Mouse (Mus musculus) lung, embryonic 14.5 days (tissue): Measurements from ENCODE around the gene Miga1. TPM values are rescaled to one million over a fixed set of nuclear protein-coding genes. Genes with fewer than 3 reads are reported as not detected.

Experiments
- ATAC-seq: fragments of 200-750 bp; cut with Nextera tagmentation; 2 replicates; pipeline ENCODE4 v1.8.0; 2017; ENCODE audit warnings: mild to moderate bottlenecking, moderate TSS enrichment, moderate library complexity; ENCODE audit not compliant: insufficient read depth
- DNase-seq: peaks from one replicate; pipeline ENCODE4 v3.0.0-alpha.2; 2015
- H3K27ac ChIP-seq: fragments of 300-500 bp; sonication (generic); 2 replicates; pipeline ENCODE4 v1.5.1; 2014; ENCODE audit warnings: low read depth, mild to moderate bottlenecking, moderate library complexity
- H3K27me3 ChIP-seq: fragments of 300-500 bp; sonication (generic); 2 replicates; pipeline ENCODE4 v1.6.1; 2014; ENCODE audit warnings: low read length, control low read depth; ENCODE audit not compliant: insufficient read depth
- H3K36me3 ChIP-seq: fragments of 300-500 bp; sonication (generic); 2 replicates; pipeline ENCODE4 v1.6.1; 2014; ENCODE audit warnings: control low read depth; ENCODE audit not compliant: insufficient read depth
- H3K4me1 ChIP-seq: fragments of 300-500 bp; sonication (generic); 2 replicates; pipeline ENCODE4 v1.6.1; 2014; ENCODE audit warnings: antibody characterized with exemption, control low read depth; ENCODE audit not compliant: insufficient read depth
- H3K4me2 ChIP-seq: fragments of 300-500 bp; sonication (generic); 2 replicates; pipeline ENCODE4 v1.6.1; 2014; ENCODE audit warnings: mild to moderate bottlenecking
- H3K4me3 ChIP-seq: fragments of 300-500 bp; sonication (generic); 2 replicates; pipeline ENCODE4 v1.5.1; 2014; ENCODE audit warnings: low read depth, low read length
- H3K9ac ChIP-seq: fragments of 300-500 bp; sonication (generic); 2 replicates; pipeline ENCODE4 v1.6.1; 2014
- H3K9me3 ChIP-seq: fragments of 300-500 bp; sonication (generic); 2 replicates; pipeline ENCODE4 v1.6.1; 2016; ENCODE audit warnings: low read depth, low read length, control low read depth
- CTCF ChIP-seq: IDR thresholded peaks from 2 replicates; pipeline ENCODE4 v1.5.1; 2016; ENCODE audit warnings: antibody characterized with exemption, low read depth
- WGBS: fragments of 180-500 bp; shearing (Covaris S2); extraction: QIAGEN DNeasy Blood & Tissue Kit; methylation state at CpG from one replicate; pipeline ENCODE4 v1.1.7; 2014; 5-methylcytosine and 5-hydroxymethylcytosine counted together
- polyA plus RNA-seq: library from polyadenylated mRNA; unstranded; fragments of >200 nt; fragmentation: Nextera tagmentation; extraction: Ambion mirVana; gene quantifications from 2 replicates; pipeline ENCODE4 v1.2.1, GENCODE M21; 2014

Gene Miga1
- polyA plus RNA-seq, 1 experiment from 2014 or later, result 20.3 TPM

DNA sequence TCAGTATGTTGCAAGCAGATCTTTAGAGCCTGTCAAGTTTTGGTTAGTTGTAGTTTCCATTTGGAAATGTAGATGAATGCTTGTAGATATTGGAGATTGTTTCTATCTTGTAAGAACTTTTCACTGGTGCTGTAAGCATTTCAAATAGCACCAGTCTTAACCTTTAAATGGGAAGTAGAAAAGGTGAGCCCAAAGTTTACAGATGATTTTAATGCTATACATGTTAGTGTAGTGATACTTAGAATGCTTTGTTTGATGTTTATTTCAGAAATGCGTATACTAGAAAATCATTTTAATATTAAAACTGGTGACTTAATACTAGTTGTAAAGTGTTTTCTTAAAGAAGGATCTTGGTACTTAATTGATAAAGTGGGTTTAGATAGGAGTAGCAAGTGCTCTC, 104.4 kb downstream of the Miga1 start:
- WGBS, result 89% methylated on average over 1 of the region's 1 CpGs
- no peak overlapping the region for H3K4me2 ChIP-seq
- H3K4me3 ChIP-seq, result no peak overlapping the region
- no peak overlapping the region for H3K27ac ChIP-seq
- H3K9me3 ChIP-seq, result no peaks in the 10 kb centered on the region
- H3K27me3 ChIP-seq, result no peaks in the 10 kb centered on the region
- no peaks in the 10 kb centered on the region for H3K4me1 ChIP-seq
- no peak overlapping the region for H3K9ac ChIP-seq
- DNase-seq (no peak), ATAC-seq (no peak)
- no peak for TF ChIP-seq CTCF
- H3K36me3 ChIP-seq, result peaks cover 70% of the 10 kb centered on the region

DNA sequence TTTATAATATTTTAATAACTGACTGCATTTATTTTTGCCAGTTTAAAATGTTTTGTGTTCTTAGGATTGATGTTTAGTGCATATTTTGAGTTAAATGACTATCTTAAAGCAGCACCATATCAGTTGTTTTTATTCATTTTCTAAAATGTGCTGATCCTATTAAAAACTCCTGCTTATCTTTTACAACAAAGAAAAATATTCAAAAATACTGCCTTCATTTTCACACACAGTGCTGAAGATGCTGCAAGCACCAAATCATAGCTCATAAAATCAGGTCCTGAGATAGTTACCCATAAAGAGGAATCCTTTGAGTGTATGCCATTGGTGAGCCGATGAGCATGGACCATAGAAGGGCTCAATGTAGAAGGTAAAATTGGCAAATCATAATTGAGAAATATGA, 105.0 kb downstream of the Miga1 start:
- Histone ChIP-seq H3K9me3 (no peaks in the 10 kb centered on the region), H3K4me3 (no peak overlapping the region), H3K27ac (no peak overlapping the region), H3K4me1 (no peaks in the 10 kb centered on the region), H3K36me3 (peaks cover 76% of the 10 kb centered on the region), H3K9ac (no peak overlapping the region), H3K27me3 (no peaks in the 10 kb centered on the region), H3K4me2 (no peak overlapping the region)
- DNase-seq (no peak), ATAC-seq (no peak)
- TF ChIP-seq CTCF, result no peak
- 81% methylated on average over 1 of the region's 1 CpGs for WGBS

DNA sequence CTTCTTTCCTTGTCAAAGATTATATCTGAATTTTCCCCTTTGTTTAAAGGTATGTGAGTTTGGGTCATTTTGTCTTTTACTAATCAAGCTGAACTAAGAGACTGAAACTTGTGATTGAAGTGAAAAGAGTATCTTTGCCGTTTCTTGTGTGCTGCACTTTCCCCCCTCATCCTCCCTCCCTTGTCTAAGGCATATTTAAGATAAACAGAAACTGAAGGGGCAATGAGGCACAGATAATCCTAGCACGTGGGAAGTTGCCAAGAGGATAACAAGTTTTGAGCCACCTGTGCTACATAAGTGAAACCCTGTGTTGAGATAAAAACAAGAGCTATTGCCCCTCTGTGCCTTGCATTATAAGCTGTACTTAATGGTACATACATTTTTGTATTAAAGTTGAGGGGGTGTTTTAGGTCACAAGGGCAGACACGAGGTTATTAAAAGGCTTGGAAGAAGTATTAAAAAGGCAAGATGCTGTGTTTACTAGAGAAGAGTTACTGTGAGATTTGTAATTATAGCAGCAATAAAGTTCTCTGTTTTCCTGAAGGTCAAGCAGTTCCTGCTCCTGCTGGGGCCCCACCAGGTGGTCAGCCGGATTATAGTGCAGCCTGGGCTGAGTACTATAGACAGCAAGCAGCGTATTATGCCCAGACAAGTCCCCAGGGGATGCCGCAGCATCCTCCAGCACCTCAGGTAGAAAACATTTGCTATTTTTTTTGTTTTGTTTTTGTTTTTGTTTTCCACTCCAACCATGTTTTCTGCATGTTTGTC, 108.7 kb downstream of the Miga1 start:
- WGBS, result 52% methylated on average over 6 of the region's 6 CpGs
- no peak overlapping the region for H3K27ac ChIP-seq
- TF ChIP-seq CTCF, result no peak

DNA sequence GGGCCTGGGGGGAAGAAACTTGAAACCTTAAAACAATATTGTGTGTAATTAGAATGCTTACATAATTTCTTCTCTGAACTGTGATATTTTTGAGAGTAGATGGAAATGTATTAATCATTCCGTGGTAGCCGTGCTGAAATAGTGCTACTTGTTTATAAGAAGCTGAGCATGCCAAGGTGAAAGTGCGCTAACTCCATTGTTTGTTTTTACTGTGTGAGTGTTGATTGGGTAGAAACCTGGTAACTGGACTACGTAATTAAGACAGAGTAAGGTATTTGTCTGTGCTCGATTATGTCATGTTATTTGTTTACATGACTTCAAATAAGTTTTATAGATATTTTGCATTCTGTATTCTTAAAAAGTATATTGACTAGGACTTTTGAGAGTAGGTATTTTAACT, 110.9 kb downstream of the Miga1 start:
- Histone ChIP-seq H3K36me3 (peaks cover 93% of the 10 kb centered on the region), H3K4me1 (no peaks in the 10 kb centered on the region), H3K27ac (no peak overlapping the region), H3K4me3 (no peak overlapping the region), H3K9me3 (no peaks in the 10 kb centered on the region), H3K9ac (no peak overlapping the region), H3K4me2 (no peak overlapping the region), H3K27me3 (no peaks in the 10 kb centered on the region)
- ATAC-seq (no peak), DNase-seq (no peak)
- TF ChIP-seq CTCF, result no peak
- 64% methylated on average over 5 of the region's 5 CpGs for WGBS

More for the DNA sequence above, 108.7 kb downstream of the Miga1 start:
- H3K36me3 ChIP-seq, result peaks cover 87% of the 10 kb centered on the region
- ATAC-seq (no peak), DNase-seq (no peak)
- H3K9me3 ChIP-seq, result no peaks in the 10 kb centered on the region
- no peaks in the 10 kb centered on the region for H3K27me3 ChIP-seq
- no peak overlapping the region for H3K4me2 ChIP-seq
- H3K9ac ChIP-seq, result no peak overlapping the region
- no peak overlapping the region for H3K4me3 ChIP-seq
- H3K4me1 ChIP-seq, result no peaks in the 10 kb centered on the region

DNA sequence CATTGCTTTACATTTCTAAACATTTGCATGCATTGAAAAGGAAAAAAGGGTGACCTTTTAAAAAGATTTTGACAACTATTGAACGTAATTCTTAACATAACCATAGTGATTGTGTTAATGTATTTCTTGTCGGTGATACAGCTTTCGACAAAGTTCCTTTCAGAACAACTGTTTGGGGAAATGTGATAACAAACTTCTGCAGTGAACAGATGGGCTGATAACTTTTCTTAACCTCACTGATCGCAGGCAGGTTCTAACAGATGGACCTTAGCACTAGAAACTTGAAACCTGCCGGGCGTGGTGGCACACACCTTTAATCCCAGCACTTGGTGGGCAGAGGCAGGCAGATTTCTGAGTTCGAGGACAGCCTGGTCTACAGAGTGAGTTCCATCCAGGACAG, 111.4 kb downstream of the Miga1 start:
- no peak overlapping the region for H3K9ac ChIP-seq
- H3K4me2 ChIP-seq, result no peak overlapping the region
- no peak overlapping the region for H3K27ac ChIP-seq
- TF ChIP-seq CTCF, result no peak
- WGBS, result 91% methylated on average over 7 of the region's 7 CpGs
- H3K4me1 ChIP-seq, result no peaks in the 10 kb centered on the region
- no peaks in the 10 kb centered on the region for H3K9me3 ChIP-seq
- no peaks in the 10 kb centered on the region for H3K27me3 ChIP-seq
- DNase-seq (no peak), ATAC-seq (no peak)
- H3K4me3 ChIP-seq, result no peak overlapping the region
- H3K36me3 ChIP-seq, result peaks cover 93% of the 10 kb centered on the region

DNA sequence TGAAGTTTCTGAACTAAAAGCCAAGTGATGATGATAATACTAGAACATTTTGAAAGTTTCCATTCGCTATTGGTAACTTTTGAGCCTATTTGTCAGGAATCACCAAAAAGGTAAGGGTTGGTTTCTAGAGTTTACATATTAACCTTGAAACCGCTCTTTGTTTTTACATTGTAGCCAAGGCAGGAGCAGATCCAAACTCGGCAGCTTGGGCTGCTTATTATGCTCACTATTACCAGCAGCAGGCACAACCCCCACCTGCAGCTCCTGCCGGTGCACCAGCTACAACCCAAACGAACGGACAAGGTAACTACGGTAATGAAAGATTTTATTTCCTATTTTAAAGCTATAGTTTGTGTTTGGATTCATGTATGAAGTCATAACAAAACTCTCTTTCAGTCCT, 114.3 kb downstream of the Miga1 start:
- no peak for DNase-seq
- no peaks in the 10 kb centered on the region for H3K9me3 ChIP-seq
- no peaks in the 10 kb centered on the region for H3K4me1 ChIP-seq
- 88% methylated on average over 7 of the region's 7 CpGs for WGBS
- ATAC-seq, result no peak
- no peak overlapping the region for H3K4me3 ChIP-seq
- H3K27ac ChIP-seq, result no peak overlapping the region
- H3K4me2 ChIP-seq, result no peak overlapping the region
- no peaks in the 10 kb centered on the region for H3K27me3 ChIP-seq
- H3K36me3 ChIP-seq, result peaks cover 94% of the 10 kb centered on the region
- TF ChIP-seq CTCF, result no peak
- H3K9ac ChIP-seq, result no peak overlapping the region

DNA sequence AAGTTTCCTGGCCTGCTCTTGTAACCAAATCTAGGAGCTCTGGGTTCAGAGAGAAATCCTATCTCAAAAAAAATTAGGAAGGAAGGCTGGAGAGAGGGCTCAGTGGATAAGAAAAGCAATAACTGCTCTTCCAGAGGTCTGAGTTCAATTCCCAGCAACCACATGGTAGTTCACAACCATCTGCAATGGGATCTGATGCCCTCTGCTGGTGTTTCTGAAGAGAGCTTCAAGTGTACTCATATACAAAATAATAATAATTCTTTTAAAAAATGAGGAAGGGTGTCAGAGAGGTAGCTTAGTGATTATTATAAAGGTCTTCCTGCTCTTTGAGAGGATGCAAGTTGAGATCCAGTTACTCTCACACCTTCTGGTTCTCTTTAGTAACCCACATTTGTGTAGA, 115.3 kb downstream of the Miga1 start:
- no peak overlapping the region for H3K9ac ChIP-seq
- H3K9me3 ChIP-seq, result no peaks in the 10 kb centered on the region
- no peak overlapping the region for H3K4me3 ChIP-seq
- ATAC-seq (no peak), DNase-seq (no peak)
- H3K27me3 ChIP-seq, result no peaks in the 10 kb centered on the region
- H3K4me2 ChIP-seq, result no peak overlapping the region
- peaks cover 93% of the 10 kb centered on the region for H3K36me3 ChIP-seq
- TF ChIP-seq CTCF, result peak; percentile 35
- no peaks in the 10 kb centered on the region for H3K4me1 ChIP-seq
- H3K27ac ChIP-seq, result no peak overlapping the region

Other genes starting within 250 kb of the Miga1 start
- gene Gipc2, start 174.2 kb downstream of the Miga1 start, polyA plus RNA-seq, result 4.3 and 6.8 TPM in 2 replicates
- 33.7 and 36.8 TPM in 2 replicates for gene Dnajb4, start 130.1 kb downstream of the Miga1 start, polyA plus RNA-seq
- gene Fubp1, start 130.0 kb downstream of the Miga1 start, polyA plus RNA-seq, result 300 and 305 TPM in 2 replicates
- gene Nexn, start 74.1 kb downstream of the Miga1 start, polyA plus RNA-seq, result 72.6 and 80.5 TPM in 2 replicates
- 57.4 and 59.0 TPM in 2 replicates for gene Usp33, start 6.1 kb upstream of the Miga1 start, polyA plus RNA-seq
- gene Zzz3, start 55.1 kb upstream of the Miga1 start, polyA plus RNA-seq, result 68.6 and 72.3 TPM in 2 replicates